In the genomic region with DNA sequence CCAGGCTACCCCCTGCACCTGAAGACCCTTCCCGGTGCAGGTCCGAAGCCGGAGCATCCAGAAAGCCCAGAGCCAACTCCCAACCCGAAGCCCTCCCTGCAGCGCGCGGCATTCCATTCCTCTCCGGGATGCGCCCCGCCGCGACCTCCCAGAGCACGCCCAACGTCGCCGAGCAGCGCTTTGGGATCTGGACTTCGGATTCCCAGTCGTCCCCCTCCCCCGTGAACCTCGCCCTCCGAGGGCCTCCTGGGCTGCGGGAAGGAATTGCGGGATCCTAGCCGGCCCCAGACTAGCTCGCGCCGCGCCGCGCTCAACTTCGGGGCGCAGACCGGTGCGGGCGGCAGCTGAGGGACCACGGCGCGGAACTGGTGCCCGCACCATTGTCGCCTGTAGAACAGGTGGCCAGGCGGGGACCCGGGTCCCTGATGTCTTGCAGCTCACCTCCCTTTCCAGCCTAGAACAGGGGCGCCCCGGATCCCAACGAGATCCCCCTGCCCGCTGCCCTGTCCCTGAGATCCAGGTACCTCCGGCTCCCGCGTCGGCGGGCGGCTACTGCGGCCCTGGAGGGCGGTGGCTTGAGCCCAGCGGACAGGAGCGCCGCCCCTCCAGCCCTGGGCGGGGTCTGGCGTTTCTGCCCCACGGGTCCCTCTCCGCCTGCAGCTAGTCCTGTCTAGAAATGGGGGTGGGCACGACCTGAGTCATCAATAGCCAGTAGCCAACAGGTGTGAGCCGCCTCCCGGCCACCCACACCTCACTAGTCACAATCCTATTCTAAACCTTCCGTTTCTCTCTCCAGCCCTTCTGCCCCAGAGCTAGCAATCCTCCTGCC, we compare ENCODE assay signal across 8 mouse cellular contexts. TPM values are rescaled to one million over a fixed set of nuclear protein-coding genes. Genes with fewer than 3 reads are reported as not detected.
A peak's percentile ranks its signal among the peaks of the same experiment; 100 is the strongest.
DNase-seq lines count a peak whose midpoint lies in the region; ATAC-seq and TF ChIP-seq lines count a peak whose summit lies in the region.

A gene (minus strand): TSS at position 599 of the 829 bp plus-strand sequence.

- no peaks in the 10 kb centered on the region for H3K4me1 ChIP-seq in thymus, adult 2 months (replicated peaks; ENCODE audit: control insufficient read depth, insufficient read depth, low read length)
- peaks cover 9% of the 10 kb centered on the region; the same call in 1 of the 2 replicates for H3K4me1 ChIP-seq in hindbrain, embryonic 14.5 days (replicated peaks; ENCODE audit: control insufficient read depth, insufficient read depth, low read length)
- H3K4me1 ChIP-seq in liver, embryonic 11.5 days (replicated peaks; ENCODE audit: control insufficient read depth, insufficient read depth, low read length) = peaks cover 12% of the 10 kb centered on the region
- no peaks in the 10 kb centered on the region for H3K4me1 ChIP-seq in neural tube, embryonic 11.5 days (ENCODE audit: control insufficient read depth, insufficient read depth, low read length)

- 7% methylated on average over 65 of the region's 66 CpGs for WGBS in thymus, adult 2 months
- 2% methylated on average over 64 of the region's 66 CpGs for WGBS in hindbrain, embryonic 14.5 days
- WGBS in liver, embryonic 11.5 days = 2% methylated on average over 63 of the region's 66 CpGs
- 3% methylated on average over 57 of the region's 66 CpGs for WGBS in neural tube, embryonic 11.5 days

- H3K36me3 ChIP-seq in thymus, adult 2 months (ENCODE audit: control insufficient read depth, insufficient read depth, low read length) = no peaks in the 10 kb centered on the region
- no peaks in the 10 kb centered on the region for H3K36me3 ChIP-seq in hindbrain, embryonic 14.5 days (replicated peaks; ENCODE audit: control insufficient read depth, insufficient read depth)
- H3K36me3 ChIP-seq in liver, embryonic 11.5 days (ENCODE audit: control insufficient read depth, insufficient read depth, low read length) = no peaks in the 10 kb centered on the region
- no peaks in the 10 kb centered on the region for H3K36me3 ChIP-seq in neural tube, embryonic 11.5 days (ENCODE audit: control insufficient read depth, insufficient read depth, low read length)

- TF ChIP-seq CTCF in thymus, adult 2 months (IDR thresholded peaks at IDR 0.05; ENCODE audit: borderline replicate concordance, control insufficient read depth, extremely low read depth, insufficient read depth, low read length, poor library complexity) = no peak

- H3K9me3 ChIP-seq in hindbrain, embryonic 14.5 days (ENCODE audit: control insufficient read depth, low read length) = no peaks in the 10 kb centered on the region
- no peaks in the 10 kb centered on the region; the same call in 1 of the 2 replicates for H3K9me3 ChIP-seq in liver, embryonic 11.5 days (ENCODE audit: control insufficient read depth, low read length)
- no peaks in the 10 kb centered on the region for H3K9me3 ChIP-seq in neural tube, embryonic 11.5 days (ENCODE audit: control insufficient read depth, low read length)

- peaks cover 10% of the 10 kb centered on the region; the same call in 1 of the 2 replicates for H3K27me3 ChIP-seq in thymus, adult 2 months (ENCODE audit: control insufficient read depth, insufficient read depth, low read length)
- H3K27me3 ChIP-seq in hindbrain, embryonic 14.5 days (ENCODE audit: control insufficient read depth, insufficient read depth, low read length) = peaks cover 36% of the 10 kb centered on the region
- H3K27me3 ChIP-seq in liver, embryonic 11.5 days (replicated peaks; ENCODE audit: control insufficient read depth, insufficient read depth, low read length) = peaks cover 44% of the 10 kb centered on the region
- H3K27me3 ChIP-seq in neural tube, embryonic 11.5 days (ENCODE audit: control insufficient read depth, insufficient read depth, low read length) = peaks cover 29% of the 10 kb centered on the region

- no peak for ATAC-seq in hindbrain, embryonic 14.5 days (ENCODE audit: low FRiP score)
- ATAC-seq in liver, embryonic 11.5 days (replicated peaks; ENCODE audit: low FRiP score) = no peak
- ATAC-seq in neural tube, embryonic 11.5 days (ENCODE audit: insufficient read depth, low FRiP score, low TSS enrichment) = no peak

- TF ChIP-seq POLR2A in thymus, adult 2 months (IDR thresholded peaks at IDR 0.05; ENCODE audit: control insufficient read depth, extremely low read depth, insufficient read depth, low read length, poor library complexity) = no peak

- H3K27ac ChIP-seq in thymus, adult 2 months (ENCODE audit: control insufficient read depth, insufficient read depth, low read length) = no peak within 1 kb of the TSS
- H3K27ac ChIP-seq in hindbrain, embryonic 14.5 days = no peak within 1 kb of the TSS
- no peak within 1 kb of the TSS for H3K27ac ChIP-seq in liver, embryonic 11.5 days (ENCODE audit: low read depth, low read length)
- H3K27ac ChIP-seq in neural tube, embryonic 11.5 days (ENCODE audit: low read depth, low read length) = no peak within 1 kb of the TSS

- no peak for DNase-seq in thymus, adult 2 months
- DNase-seq in thymus, postnatal 4 days = no peak
- peak; percentile 36 to 57 for DNase-seq in gastrocnemius, adult 8-10 months (ENCODE audit: low spot score in 2 of 2)
- DNase-seq in hindbrain, embryonic 14.5 days (ENCODE audit: low spot score) = no peak
- DNase-seq in liver, embryonic 11.5 days (ENCODE audit: low spot score) = peak; percentile 45
- peak; percentile 40 for DNase-seq in neural tube, embryonic 11.5 days (ENCODE audit: low spot score)
- no peak for DNase-seq in cerebellum, adult 11 months
- no peak for DNase-seq in layer of hippocampus, postnatal 36 days

- peak within 1 kb of the TSS; percentile 21 for H3K4me3 ChIP-seq in thymus, adult 2 months (ENCODE audit: control insufficient read depth, insufficient read depth, low read length)
- H3K4me3 ChIP-seq in hindbrain, embryonic 14.5 days (replicated peaks; ENCODE audit: low read length) = peak within 1 kb of the TSS; percentile 45
- peak within 1 kb of the TSS; percentile 54 for H3K4me3 ChIP-seq in liver, embryonic 11.5 days (ENCODE audit: low read depth, low read length)
- peak within 1 kb of the TSS; percentile 50 for H3K4me3 ChIP-seq in neural tube, embryonic 11.5 days (ENCODE audit: low read depth, low read length)

- peak within 1 kb of the TSS; percentile 55 for H3K9ac ChIP-seq in hindbrain, embryonic 14.5 days
- no peak within 1 kb of the TSS for H3K9ac ChIP-seq in liver, embryonic 11.5 days (ENCODE audit: low read depth, low read length)
- peak within 1 kb of the TSS; percentile 26 for H3K9ac ChIP-seq in neural tube, embryonic 11.5 days (ENCODE audit: low read length)

- H3K4me2 ChIP-seq in hindbrain, embryonic 14.5 days (replicated peaks) = peak within 1 kb of the TSS; percentile 90
- peak within 1 kb of the TSS; percentile 76 for H3K4me2 ChIP-seq in liver, embryonic 11.5 days
- peak within 1 kb of the TSS; percentile 84 for H3K4me2 ChIP-seq in neural tube, embryonic 11.5 days (ENCODE audit: low read depth)

RNA-seq across cellular contexts. Expression of the gene that starts here (rescaled TPM):
- polyA plus RNA-seq in thymus, adult 2 months (2012; rRNA removed) = 5.4 and 6.4 TPM in 2 replicates
- 1 to 10 TPM; 1.0 to 2.3 (median 2.0) TPM for total RNA-seq in gastrocnemius, adult 8-10 months (2022)
- polyA plus RNA-seq in hindbrain, embryonic 14.5 days (2014; fragmentation: Nextera tagmentation; extraction: Ambion mirVana) = 2.3 and 4.2 TPM in 2 replicates
- polyA plus RNA-seq in liver, embryonic 11.5 days (2014; fragmentation: Nextera tagmentation; extraction: Ambion mirVana) = 0.12 TPM in 1 of 2 replicates, not detected in the other
- polyA plus RNA-seq in neural tube, embryonic 11.5 days (2014; fragmentation: Nextera tagmentation; extraction: Ambion mirVana) = 0.60 and 0.81 TPM in 2 replicates
- 1 to 10 TPM; 2.0 to 4.0 TPM for total RNA-seq in layer of hippocampus, postnatal 36 days (2021)

Comparison
In these comparisons a context has a peak if more than half of its experiments do, and no peak if none do; other contexts are left out.
1. Peak in DNase-seq, H3K4me3 ChIP-seq and H3K4me2 ChIP-seq in liver, embryonic 11.5 days; RNA of the gene not detected or under 1 TPM.
2. Peak in DNase-seq, H3K4me3 ChIP-seq, H3K9ac ChIP-seq and H3K4me2 ChIP-seq in neural tube, embryonic 11.5 days; RNA of the gene not detected or under 1 TPM.
3. DNase-seq: peak in gastrocnemius, adult 8-10 months (2 of 2); none in thymus, adult 2 months (single experiment), thymus, postnatal 4 days (single experiment), hindbrain, embryonic 14.5 days (single experiment), cerebellum, adult 11 months (single experiment) and layer of hippocampus, postnatal 36 days (0 of 2).
4. Peak in every context shown above with its lines, with median percentiles within 50 percentile points of each other: H3K4me3 ChIP-seq and H3K4me2 ChIP-seq.